Mouse (Mus musculus) hindbrain, embryonic 15.5 days (tissue): ENCODE data around the gene Foxp1. TPM values are rescaled to one million over a fixed set of nuclear protein-coding genes. Genes with fewer than 3 reads are reported as not detected.

Experiments
- ATAC-seq: fragments of 200-750 bp; cut with Nextera tagmentation; 2 replicates; pipeline ENCODE4 v1.8.0; 2017; ENCODE audit warnings: low read depth, moderate number of reproducible peaks, moderate TSS enrichment; ENCODE audit not compliant: low FRiP score
- H3K27ac ChIP-seq: fragments of 300-500 bp; sonication (generic); replicated peaks from 2 replicates; pipeline ENCODE4 v1.5.1; 2015; ENCODE audit warnings: mild to moderate bottlenecking, inconsistent platforms
- H3K27me3 ChIP-seq: fragments of 300-500 bp; sonication (generic); 2 replicates; pipeline ENCODE4 v1.6.1; 2015; ENCODE audit warnings: control low read depth, inconsistent platforms
- H3K36me3 ChIP-seq: fragments of 300-500 bp; sonication (generic); 2 replicates; pipeline ENCODE4 v1.6.1; 2015; ENCODE audit warnings: control low read depth, inconsistent platforms
- H3K4me1 ChIP-seq: fragments of 300-500 bp; sonication (generic); replicated peaks from 2 replicates; pipeline ENCODE4 v1.6.1; 2015; ENCODE audit warnings: control low read depth, inconsistent platforms
- H3K4me2 ChIP-seq: fragments of 300-500 bp; sonication (generic); 2 replicates; pipeline ENCODE4 v1.6.1; 2015; ENCODE audit warnings: moderate library complexity, mild to moderate bottlenecking, inconsistent platforms
- H3K4me3 ChIP-seq: fragments of 300-500 bp; sonication (generic); 2 replicates; pipeline ENCODE4 v1.5.1; 2015; ENCODE audit warnings: mild to moderate bottlenecking, inconsistent platforms
- H3K9ac ChIP-seq: fragments of 300-500 bp; sonication (generic); 2 replicates; pipeline ENCODE4 v1.6.1; 2015; ENCODE audit warnings: inconsistent platforms
- H3K9me3 ChIP-seq: fragments of 300-500 bp; sonication (generic); 2 replicates; pipeline ENCODE4 v1.6.1; 2016; ENCODE audit warnings: control low read depth, inconsistent platforms
- WGBS: fragments of 180-500 bp; shearing (Covaris S2); methylation state at CpG from one replicate; pipeline ENCODE4 v1.1.7; 2015; 5-methylcytosine and 5-hydroxymethylcytosine counted together
- polyA plus RNA-seq: library from polyadenylated mRNA; unstranded; fragments of >200 nt; fragmentation: Nextera tagmentation; extraction: Ambion mirVana; gene quantifications from 2 replicates; pipeline ENCODE4 v1.2.1, GENCODE M21; 2015

Foxp1 gene
- polyA plus RNA-seq, 1 experiment from 2014 or later, result 74.2 TPM

DNA sequence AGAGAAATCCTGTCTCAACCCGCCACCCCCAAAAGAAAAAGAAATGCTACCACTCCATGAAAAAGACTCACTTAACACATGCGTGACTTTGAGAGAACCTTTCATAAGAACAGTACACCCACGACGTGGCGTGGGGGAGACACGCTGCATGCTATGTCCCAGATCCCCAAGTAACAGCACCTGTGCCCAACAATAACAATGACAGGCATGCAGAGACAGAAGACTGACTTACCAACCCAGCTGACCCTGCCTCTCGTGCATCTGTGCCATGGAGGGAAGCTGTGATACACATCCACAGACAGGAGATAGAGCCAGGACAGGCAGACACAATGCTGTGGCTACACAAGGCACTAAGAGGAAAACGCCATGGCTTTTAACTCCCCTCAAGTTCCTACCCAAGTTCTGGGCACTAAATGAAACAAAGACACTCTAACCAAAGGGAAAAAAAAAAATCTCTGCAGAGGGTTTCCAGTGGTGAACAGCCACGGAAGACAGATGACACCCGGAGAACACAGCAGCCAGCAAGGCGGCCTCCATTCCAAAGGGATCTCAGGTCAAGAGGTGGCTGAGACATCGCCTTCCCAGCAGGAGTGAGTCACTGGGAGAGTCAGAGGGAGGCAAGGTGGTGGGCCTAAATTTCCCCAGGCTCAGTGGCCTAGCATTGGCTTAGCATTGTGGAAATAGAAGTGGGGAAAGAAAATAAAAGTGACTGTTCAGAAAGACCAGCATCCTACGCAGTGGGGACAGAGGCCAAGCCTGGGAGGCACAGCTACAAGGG lies 43.5 kb downstream of the Foxp1 start:
- H3K4me1 ChIP-seq, result peaks cover 5% of the 10 kb centered on the region; the same call in 1 of the 2 replicates
- H3K27ac ChIP-seq, result no peak overlapping the region
- 77% methylated on average over 13 of the region's 13 CpGs for WGBS
- no peak overlapping the region for H3K9ac ChIP-seq
- ATAC-seq, result no peak
- H3K4me3 ChIP-seq, result no peak overlapping the region
- H3K36me3 ChIP-seq, result no peaks in the 10 kb centered on the region
- H3K4me2 ChIP-seq, result no peak overlapping the region
- no peaks in the 10 kb centered on the region for H3K9me3 ChIP-seq
- no peaks in the 10 kb centered on the region for H3K27me3 ChIP-seq

DNA sequence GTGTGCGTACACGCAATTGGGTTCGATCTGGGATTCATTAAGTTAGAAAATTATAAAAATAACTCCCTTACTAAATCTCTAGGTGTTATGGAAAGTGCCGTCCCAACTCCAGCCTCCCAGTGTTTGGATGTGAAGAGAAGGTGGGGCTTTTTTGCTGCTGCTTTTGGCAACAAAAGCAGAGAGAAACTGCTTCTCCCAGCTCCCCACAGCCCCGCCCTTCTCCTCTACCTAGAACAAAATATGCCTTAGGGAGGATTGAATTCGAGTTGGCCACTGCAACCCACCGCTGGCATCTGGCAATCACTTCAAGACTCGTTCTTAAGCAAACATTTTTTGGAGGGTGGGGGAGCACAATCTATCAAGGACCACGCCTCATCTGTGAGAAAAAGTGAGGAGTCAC lies 47.5 kb downstream of the Foxp1 start:
- Histone ChIP-seq H3K4me3 (no peak overlapping the region), H3K9ac (no peak overlapping the region), H3K9me3 (no peaks in the 10 kb centered on the region), H3K27ac (no peak overlapping the region), H3K4me2 (no peak overlapping the region), H3K27me3 (peaks cover 3% of the 10 kb centered on the region; the same call in 1 of the 2 replicates), H3K36me3 (no peaks in the 10 kb centered on the region), H3K4me1 (no peaks in the 10 kb centered on the region)
- 90% methylated on average over 9 of the region's 9 CpGs for WGBS
- no peak for ATAC-seq

- peaks cover 3% of the 10 kb centered on the region; the same call in 1 of the 2 replicates for H3K27me3 ChIP-seq
- no peak for ATAC-seq
- H3K9ac ChIP-seq, result no peak overlapping the region
- H3K36me3 ChIP-seq, result no peaks in the 10 kb centered on the region
- no peaks in the 10 kb centered on the region for H3K9me3 ChIP-seq
- H3K4me2 ChIP-seq, result no peak overlapping the region
- no peaks in the 10 kb centered on the region; the same call in 1 of the 2 replicates for H3K4me1 ChIP-seq
- H3K4me3 ChIP-seq, result no peak overlapping the region
- H3K27ac ChIP-seq, result no peak overlapping the region
- 89% methylated on average over 5 of the region's 5 CpGs for WGBS
These were observed 51.6 kb downstream of the Foxp1 start for GRCm38 (mm10) chr6:99470906-99471305.

GRCm38 (mm10) chr6:99469134-99469834 lies 53.2 kb downstream of the Foxp1 start:
- 83% methylated on average over 12 of the region's 12 CpGs for WGBS
- Histone ChIP-seq H3K4me1 (no peaks in the 10 kb centered on the region; the same call in 1 of the 2 replicates), H3K27me3 (peaks cover 3% of the 10 kb centered on the region; the same call in 1 of the 2 replicates), H3K9ac (no peak overlapping the region), H3K9me3 (no peaks in the 10 kb centered on the region), H3K4me3 (no peak overlapping the region), H3K36me3 (no peaks in the 10 kb centered on the region), H3K27ac (no peak overlapping the region), H3K4me2 (no peak overlapping the region)
- no peak for ATAC-seq

GRCm38 (mm10) chr6:99467831-99468230 lies 54.7 kb downstream of the Foxp1 start:
- 51% methylated on average over 3 of the region's 3 CpGs for whole genome bisulfite sequencing
- H3K9me3 ChIP-seq, result no peaks in the 10 kb centered on the region
- H3K27me3 ChIP-seq, result peaks cover 3% of the 10 kb centered on the region; the same call in 1 of the 2 replicates
- ATAC-seq, result no peak
- H3K4me3 ChIP-seq, result no peak overlapping the region
- H3K36me3 ChIP-seq, result no peaks in the 10 kb centered on the region
- no peak overlapping the region for H3K9ac ChIP-seq
- no peaks in the 10 kb centered on the region; the same call in 1 of the 2 replicates for H3K4me1 ChIP-seq
- H3K27ac ChIP-seq, result no peak overlapping the region
- H3K4me2 ChIP-seq, result no peak overlapping the region

DNA sequence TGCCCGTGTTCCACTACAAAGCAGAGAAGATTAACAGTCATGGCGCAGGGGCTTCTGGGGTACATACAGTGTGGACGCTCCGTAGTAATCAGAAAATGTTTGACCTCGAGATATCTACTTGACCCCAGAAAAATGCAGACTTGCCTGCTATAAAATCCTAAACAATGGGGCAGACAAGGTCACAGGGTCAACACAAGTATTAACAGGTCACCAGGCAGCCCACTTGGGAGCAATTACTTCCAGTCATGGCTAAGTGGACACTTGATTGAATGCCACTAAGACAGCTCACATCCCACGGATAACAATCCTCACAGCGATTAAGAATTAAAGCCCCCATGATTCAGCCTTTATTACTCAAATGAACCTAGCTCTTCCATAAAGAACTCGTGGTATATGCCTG lies 55.4 kb downstream of the Foxp1 start:
- no peak for ATAC-seq
- no peaks in the 10 kb centered on the region for H3K36me3 ChIP-seq
- no peaks in the 10 kb centered on the region for H3K9me3 ChIP-seq
- 35% methylated on average over 8 of the region's 8 CpGs for WGBS
- no peak overlapping the region for H3K27ac ChIP-seq
- H3K4me3 ChIP-seq, result no peak overlapping the region
- H3K27me3 ChIP-seq, result peaks cover 1% of the 10 kb centered on the region; the same call in 1 of the 2 replicates
- H3K4me2 ChIP-seq, result no peak overlapping the region
- peaks cover 6% of the 10 kb centered on the region; the same call in 1 of the 2 replicates for H3K4me1 ChIP-seq
- H3K9ac ChIP-seq, result no peak overlapping the region

- Histone ChIP-seq H3K27ac (no peak overlapping the region), H3K4me1 (peaks cover 6% of the 10 kb centered on the region; the same call in 1 of the 2 replicates), H3K9ac (no peak overlapping the region), H3K36me3 (no peaks in the 10 kb centered on the region), H3K4me2 (no peak overlapping the region), H3K4me3 (no peak overlapping the region), H3K9me3 (no peaks in the 10 kb centered on the region), H3K27me3 (no peaks in the 10 kb centered on the region)
- no peak for ATAC-seq
- 86% methylated on average over 8 of the region's 8 CpGs for WGBS
These were observed 56.2 kb downstream of the Foxp1 start for GRCm38 (mm10) chr6:99466354-99466753.

DNA sequence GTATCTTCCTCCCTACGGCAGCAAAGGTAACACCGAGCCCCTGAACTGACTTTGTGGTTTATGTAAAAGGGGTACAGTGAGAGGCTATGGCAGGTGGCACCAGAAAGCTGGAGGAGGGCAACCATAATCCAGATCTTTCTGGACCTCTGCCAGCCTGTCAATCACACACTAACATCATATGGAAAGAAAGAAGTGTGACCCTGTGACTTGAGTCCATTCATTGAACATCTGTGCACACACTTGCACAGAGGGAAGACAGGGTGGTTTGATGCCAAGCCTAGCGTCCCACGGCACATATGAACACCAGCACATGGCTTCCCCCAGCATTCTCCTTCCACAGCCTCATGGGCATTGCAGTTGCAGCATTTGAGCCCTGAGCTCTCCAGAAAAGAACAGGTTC lies 58.1 kb downstream of the Foxp1 start:
- Histone ChIP-seq H3K4me3 (no peak overlapping the region), H3K4me2 (no peak overlapping the region), H3K27me3 (no peaks in the 10 kb centered on the region), H3K4me1 (peaks cover 6% of the 10 kb centered on the region; the same call in 1 of the 2 replicates), H3K9me3 (no peaks in the 10 kb centered on the region), H3K36me3 (no peaks in the 10 kb centered on the region), H3K9ac (no peak overlapping the region), H3K27ac (no peak overlapping the region)
- 64% methylated on average over 4 of the region's 4 CpGs for WGBS
- no peak for ATAC-seq

- Histone ChIP-seq H3K4me1 (peaks cover 6% of the 10 kb centered on the region; the same call in 1 of the 2 replicates), H3K4me3 (no peak overlapping the region), H3K4me2 (no peak overlapping the region), H3K27ac (0 out of 2 replicates have a peak overlapping the region, but pooled peaks have one; percentile 8), H3K36me3 (no peaks in the 10 kb centered on the region), H3K27me3 (no peaks in the 10 kb centered on the region), H3K9ac (no peak overlapping the region), H3K9me3 (no peaks in the 10 kb centered on the region)
- 70% methylated on average over 7 of the region's 7 CpGs for WGBS
- no peak for ATAC-seq
These were observed 58.6 kb downstream of the Foxp1 start for GRCm38 (mm10) chr6:99463906-99464305.

DNA sequence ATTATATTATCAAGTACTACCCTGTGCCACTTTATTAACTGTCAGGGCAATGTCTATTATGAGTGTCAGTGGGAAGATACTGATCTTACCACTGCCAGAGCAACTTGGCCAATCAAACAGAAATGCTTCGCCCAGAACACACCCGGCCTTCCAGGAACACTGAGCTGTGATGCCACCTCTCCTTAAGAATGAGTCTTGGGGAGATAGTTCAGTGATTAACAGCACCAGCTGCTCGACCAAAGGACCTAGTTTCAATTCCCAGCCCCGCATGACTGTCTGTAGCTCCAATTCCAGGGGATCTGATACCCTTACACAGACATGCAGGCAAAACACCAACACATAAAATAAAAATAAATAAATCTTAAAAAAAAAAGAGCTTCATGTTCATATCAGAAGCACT lies 63.7 kb downstream of the Foxp1 start:
- no peak for ATAC-seq
- no peak overlapping the region for H3K9ac ChIP-seq
- H3K4me3 ChIP-seq, result no peak overlapping the region
- no peaks in the 10 kb centered on the region for H3K9me3 ChIP-seq
- no peak overlapping the region for H3K27ac ChIP-seq
- H3K27me3 ChIP-seq, result no peaks in the 10 kb centered on the region
- no peak overlapping the region for H3K4me2 ChIP-seq
- H3K36me3 ChIP-seq, result no peaks in the 10 kb centered on the region
- WGBS, result 88% methylated on average over 4 of the region's 4 CpGs
- 0 out of 2 replicates have a peak, but pooled peaks cover 6% of the 10 kb centered on the region for H3K4me1 ChIP-seq

DNA sequence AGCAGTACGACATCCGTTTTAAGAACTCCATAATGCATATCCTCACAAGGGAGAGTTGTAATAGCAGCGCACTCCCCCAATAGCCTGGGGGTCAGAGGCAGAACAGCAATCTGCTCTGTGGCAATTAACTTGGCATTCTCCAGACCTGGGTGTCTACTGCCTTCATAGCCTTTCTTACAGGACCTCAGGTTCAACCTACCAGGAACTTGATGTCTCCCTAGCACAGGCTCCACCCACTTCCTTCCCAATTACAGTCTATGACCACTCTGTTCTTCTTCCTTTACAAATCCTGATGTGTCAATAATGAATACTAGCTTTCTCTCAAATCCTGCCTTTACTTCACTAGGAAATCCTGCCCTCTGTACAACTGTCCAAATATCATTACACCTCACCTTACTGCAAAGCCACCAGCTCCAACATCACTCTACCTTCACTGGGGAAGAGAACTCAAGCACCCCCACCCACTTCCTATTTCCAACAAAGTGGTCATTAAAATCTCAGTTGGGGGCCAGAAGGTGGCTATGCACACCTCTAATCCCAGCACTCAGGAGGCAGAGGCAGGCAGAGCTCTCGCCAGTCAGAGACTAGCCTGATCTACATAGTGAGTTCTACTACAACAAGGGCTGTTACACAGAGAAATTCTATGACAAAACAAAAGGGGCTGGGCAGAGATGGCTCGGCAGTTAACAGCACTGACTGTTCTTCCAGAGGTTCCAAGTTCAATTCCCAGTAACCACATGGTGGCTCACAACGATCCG lies 68.6 kb downstream of the Foxp1 start:
- Histone ChIP-seq H3K9ac (no peak overlapping the region), H3K4me3 (no peak overlapping the region), H3K36me3 (no peaks in the 10 kb centered on the region), H3K4me2 (no peak overlapping the region), H3K27ac (no peak overlapping the region), H3K27me3 (no peaks in the 10 kb centered on the region), H3K4me1 (0 out of 2 replicates have a peak, but pooled peaks cover 2% of the 10 kb centered on the region), H3K9me3 (no peaks in the 10 kb centered on the region)
- ATAC-seq, result no peak
- WGBS, result 89% methylated on average over 7 of the region's 7 CpGs
